Mouse (Mus musculus) layer of hippocampus, adult 6 months (tissue): ENCODE measurements around the gene Prokr2. TPM values are rescaled to one million over a fixed set of nuclear protein-coding genes. Genes with fewer than 3 reads are reported as not detected.

Experiments used
- long read RNA-seq, 2 experiments: library from polyadenylated mRNA; unstranded; transcript quantifications; one replicate each; pipeline ENCODE4 v2.0.0; 2019 to 2020
- polyA plus RNA-seq: library from polyadenylated mRNA; unstranded; fragments of <200 nt; fragmentation: Nextera tagmentation; gene quantifications from 2 replicates; pipeline ENCODE4 v1.2.3, GENCODE M21; 2021

Gene Prokr2
- polyA plus RNA-seq: 3.5 and 3.8 TPM in 2 replicates
- long read RNA-seq, experiment 1, full-length matches to known transcripts: 2 of 6 reads
- long read RNA-seq, experiment 1, partial matches to known transcripts: 2 of 6 reads
- long read RNA-seq, experiment 1, other reads (novel, unspliced or antisense): 2 of 6 reads
- long read RNA-seq, experiment 2, full-length matches to known transcripts: 8 of 11 reads
- long read RNA-seq, experiment 2, partial matches to known transcripts: 1 of 11 reads
- long read RNA-seq, experiment 2, other reads (novel, unspliced or antisense): 2 of 11 reads

DNA sequence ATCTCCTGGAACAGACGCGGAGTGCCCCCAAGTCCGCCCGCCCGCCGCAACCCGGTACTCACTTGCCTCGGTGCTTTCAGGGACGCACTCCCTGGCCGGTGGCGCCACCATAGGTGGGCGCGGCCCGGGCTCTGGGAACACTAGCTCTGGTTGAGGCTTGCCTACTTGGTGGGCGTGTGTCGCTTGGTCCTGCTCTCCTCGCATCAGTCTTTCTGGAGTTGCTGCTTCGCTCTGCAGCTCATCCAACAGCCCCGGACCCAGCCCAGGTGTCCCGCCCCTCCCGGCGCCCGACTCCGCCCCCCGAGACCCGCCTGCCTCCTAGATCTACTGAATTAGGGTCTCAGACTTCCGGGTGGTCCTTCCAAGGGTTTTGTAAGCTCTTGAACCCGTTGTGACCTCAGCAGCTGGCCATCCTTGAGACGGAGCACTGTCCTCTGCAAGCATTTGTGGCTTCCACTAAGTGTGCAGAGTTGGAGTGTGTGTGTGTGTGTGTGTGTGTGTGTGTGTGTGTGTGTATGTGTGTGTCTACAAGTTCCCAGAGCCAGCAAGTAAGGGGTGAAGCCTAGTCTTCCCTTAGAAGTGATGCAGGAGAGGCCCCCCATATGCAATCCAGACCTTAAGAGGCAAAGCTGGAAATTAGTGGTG, at the start of gene Prokr2:
Gene Prokr2 (minus strand): TSS at position 254 of the 645 bp plus-strand sequence.

Other genes starting within 250 kb of the Prokr2 start
- 26.8 and 33.4 TPM in 2 replicates for gene Slc23a2, start 240.3 kb downstream of the Prokr2 start, polyA plus RNA-seq
- gene Tmem230, start 137.6 kb downstream of the Prokr2 start, polyA plus RNA-seq: 66.4 and 66.6 TPM in 2 replicates
- 62.1 and 63.3 TPM in 2 replicates for gene Pcna, start 132.1 kb downstream of the Prokr2 start, polyA plus RNA-seq
- gene Cds2, start 122.3 kb downstream of the Prokr2 start, polyA plus RNA-seq: 91.4 and 133 TPM in 2 replicates
- 27.1 and 29.2 TPM in 2 replicates for gene Gpcpd1, start 202.3 kb upstream of the Prokr2 start, polyA plus RNA-seq